Mouse (Mus musculus) hindbrain, embryonic 15.5 days (tissue): ENCODE data around the gene Olfr668. TPM values are rescaled to one million over a fixed set of nuclear protein-coding genes. Genes with fewer than 3 reads are reported as not detected.
"Not testable (repeated sequence)": the region's sequence is repeated elsewhere in the genome, so short reads cannot be mapped to it uniquely, and the experiment has no call there.

Experiments
- ATAC-seq: fragments of 200-750 bp; cut with Nextera tagmentation; 2 replicates; pipeline ENCODE4 v1.8.0; 2017; ENCODE audit warnings: low read depth, moderate number of reproducible peaks, moderate TSS enrichment; ENCODE audit not compliant: low FRiP score
- H3K27ac ChIP-seq: fragments of 300-500 bp; sonication (generic); replicated peaks from 2 replicates; pipeline ENCODE4 v1.5.1; 2015; ENCODE audit warnings: mild to moderate bottlenecking, inconsistent platforms
- H3K27me3 ChIP-seq: fragments of 300-500 bp; sonication (generic); 2 replicates; pipeline ENCODE4 v1.6.1; 2015; ENCODE audit warnings: control low read depth, inconsistent platforms
- H3K36me3 ChIP-seq: fragments of 300-500 bp; sonication (generic); 2 replicates; pipeline ENCODE4 v1.6.1; 2015; ENCODE audit warnings: control low read depth, inconsistent platforms
- H3K4me1 ChIP-seq: fragments of 300-500 bp; sonication (generic); replicated peaks from 2 replicates; pipeline ENCODE4 v1.6.1; 2015; ENCODE audit warnings: control low read depth, inconsistent platforms
- H3K4me2 ChIP-seq: fragments of 300-500 bp; sonication (generic); 2 replicates; pipeline ENCODE4 v1.6.1; 2015; ENCODE audit warnings: moderate library complexity, mild to moderate bottlenecking, inconsistent platforms
- H3K4me3 ChIP-seq: fragments of 300-500 bp; sonication (generic); 2 replicates; pipeline ENCODE4 v1.5.1; 2015; ENCODE audit warnings: mild to moderate bottlenecking, inconsistent platforms
- H3K9ac ChIP-seq: fragments of 300-500 bp; sonication (generic); 2 replicates; pipeline ENCODE4 v1.6.1; 2015; ENCODE audit warnings: inconsistent platforms
- H3K9me3 ChIP-seq: fragments of 300-500 bp; sonication (generic); 2 replicates; pipeline ENCODE4 v1.6.1; 2016; ENCODE audit warnings: control low read depth, inconsistent platforms
- WGBS: fragments of 180-500 bp; shearing (Covaris S2); methylation state at CpG from one replicate; pipeline ENCODE4 v1.1.7; 2015; 5-methylcytosine and 5-hydroxymethylcytosine counted together
- polyA plus RNA-seq: library from polyadenylated mRNA; unstranded; fragments of >200 nt; fragmentation: Nextera tagmentation; extraction: Ambion mirVana; gene quantifications from 2 replicates; pipeline ENCODE4 v1.2.1, GENCODE M21; 2015

Olfr668 gene
- not detected in 2 replicates for polyA plus RNA-seq

- Histone ChIP-seq H3K4me3 (no peak within 1 kb of the TSS), H3K9me3 (no peaks in the 10 kb centered on the region), H3K4me1 (no peaks in the 10 kb centered on the region), H3K36me3 (no peaks in the 10 kb centered on the region), H3K27ac (no peak within 1 kb of the TSS), H3K27me3 (no peaks in the 10 kb centered on the region), H3K4me2 (no peak within 1 kb of the TSS), H3K9ac (no peak within 1 kb of the TSS)
- 79% methylated on average over 1 of the region's 1 CpGs for WGBS
- no peak for ATAC-seq
Observed at GRCm38 (mm10) chr7:104927957-104928356, at the start of gene Olfr668. Gene Olfr668 (minus strand): TSS chr7:104928057.

- not testable (repeated sequence) for H3K27me3 ChIP-seq, H3K9ac ChIP-seq, H3K27ac ChIP-seq, H3K4me2 ChIP-seq, H3K4me3 ChIP-seq, H3K4me1 ChIP-seq, H3K36me3 ChIP-seq, ATAC-seq, H3K9me3 ChIP-seq
- WGBS, result 80% methylated on average over 2 of the region's 2 CpGs
Observed at GRCm38 (mm10) chr7:104972507-104972906, 44.6 kb upstream of the Olfr668 start.

GRCm38 (mm10) chr7:104962520-104962919, 34.7 kb upstream of the Olfr668 start, which contains the start of gene Olfr670:
Gene Olfr670 (minus strand): TSS chr7:104962620.
- no peaks in the 10 kb centered on the region for H3K27me3 ChIP-seq
- H3K36me3 ChIP-seq, result no peaks in the 10 kb centered on the region
- no peak for ATAC-seq
- H3K9me3 ChIP-seq, result no peaks in the 10 kb centered on the region
- no peaks in the 10 kb centered on the region for H3K4me1 ChIP-seq
- WGBS, result 65% methylated on average over 1 of the region's 1 CpGs
- no peak within 1 kb of the TSS for H3K27ac ChIP-seq
- H3K4me2 ChIP-seq, result no peak within 1 kb of the TSS
- no peak within 1 kb of the TSS for H3K9ac ChIP-seq
- no peak within 1 kb of the TSS for H3K4me3 ChIP-seq

GRCm38 (mm10) chr7:104950234-104950633, 22.4 kb upstream of the Olfr668 start:
- H3K27ac ChIP-seq, ATAC-seq: not testable (repeated sequence)

GRCm38 (mm10) chr7:104933940-104934339, 6.1 kb upstream of the Olfr668 start, which contains the start of gene Olfr669:
Gene Olfr669 (plus strand): TSS chr7:104934240.
- WGBS, result 89% methylated on average over 1 of the region's 1 CpGs

More at GRCm38 (mm10) chr7:104950234-104950633, 22.4 kb upstream of the Olfr668 start:
- H3K27me3 ChIP-seq, H3K4me2 ChIP-seq, H3K9me3 ChIP-seq, H3K36me3 ChIP-seq, H3K4me3 ChIP-seq, H3K9ac ChIP-seq, H3K4me1 ChIP-seq: not testable (repeated sequence)
- WGBS, result 95% methylated on average over 16 of the region's 16 CpGs

GRCm38 (mm10) chr7:104921382-104921781, 6.5 kb downstream of the Olfr668 start, which contains the start of gene Olfr667:
Gene Olfr667 (minus strand): TSS chr7:104921482.
- Histone ChIP-seq H3K27ac (no peak within 1 kb of the TSS), H3K9me3 (no peaks in the 10 kb centered on the region), H3K4me1 (no peaks in the 10 kb centered on the region), H3K27me3 (no peaks in the 10 kb centered on the region), H3K4me3 (no peak within 1 kb of the TSS), H3K9ac (no peak within 1 kb of the TSS), H3K36me3 (no peaks in the 10 kb centered on the region), H3K4me2 (no peak within 1 kb of the TSS)
- 95% methylated on average over 1 of the region's 1 CpGs for WGBS
- ATAC-seq, result no peak

More at GRCm38 (mm10) chr7:104933940-104934339, 6.1 kb upstream of the Olfr668 start, which contains the start of gene Olfr669:
- no peak for ATAC-seq
- no peak within 1 kb of the TSS for H3K9ac ChIP-seq
- no peaks in the 10 kb centered on the region for H3K9me3 ChIP-seq
- no peak within 1 kb of the TSS for H3K4me3 ChIP-seq
- no peak within 1 kb of the TSS for H3K27ac ChIP-seq
- no peak within 1 kb of the TSS for H3K4me2 ChIP-seq
- H3K27me3 ChIP-seq, result no peaks in the 10 kb centered on the region
- no peaks in the 10 kb centered on the region for H3K36me3 ChIP-seq
- H3K4me1 ChIP-seq, result no peaks in the 10 kb centered on the region

GRCm38 (mm10) chr7:104895852-104896251, 32.0 kb downstream of the Olfr668 start, which contains the start of gene Olfr666:
Gene Olfr666 (minus strand): TSS chr7:104895952.
- no peaks in the 10 kb centered on the region for H3K36me3 ChIP-seq
- no peak within 1 kb of the TSS for H3K9ac ChIP-seq
- WGBS, result 88% methylated on average over 2 of the region's 2 CpGs
- H3K27ac ChIP-seq, result no peak within 1 kb of the TSS
- no peaks in the 10 kb centered on the region for H3K4me1 ChIP-seq
- H3K27me3 ChIP-seq, result no peaks in the 10 kb centered on the region
- H3K4me2 ChIP-seq, result no peak within 1 kb of the TSS
- no peak for ATAC-seq
- no peak within 1 kb of the TSS for H3K4me3 ChIP-seq
- H3K9me3 ChIP-seq, result no peaks in the 10 kb centered on the region

- no peaks in the 10 kb centered on the region for H3K36me3 ChIP-seq
- no peak for ATAC-seq
Observed at GRCm38 (mm10) chr7:104877731-104878130, 50.1 kb downstream of the Olfr668 start, which contains the start of gene Olfr665. Gene Olfr665 (plus strand): TSS chr7:104878031.

More at GRCm38 (mm10) chr7:104877731-104878130, 50.1 kb downstream of the Olfr668 start, which contains the start of gene Olfr665:
- H3K4me3 ChIP-seq, result no peak within 1 kb of the TSS
- no peak within 1 kb of the TSS for H3K27ac ChIP-seq
- no peaks in the 10 kb centered on the region for H3K4me1 ChIP-seq
- no peaks in the 10 kb centered on the region for H3K27me3 ChIP-seq
- no peaks in the 10 kb centered on the region for H3K9me3 ChIP-seq
- no peak within 1 kb of the TSS for H3K9ac ChIP-seq
- no peak within 1 kb of the TSS for H3K4me2 ChIP-seq
- 49% methylated on average over 1 of the region's 1 CpGs for WGBS

Other genes with a start within 250 kb of the Olfr668 start
- gene Olfr661, start 241.6 kb downstream of the Olfr668 start, polyA plus RNA-seq, result not detected in 2 replicates
- gene Usp17le, start 150.6 kb downstream of the Olfr668 start, polyA plus RNA-seq, result not detected in 2 replicates
- gene Usp17lb, start 85.5 kb downstream of the Olfr668 start, polyA plus RNA-seq, result not detected in 2 replicates
- gene Usp17la, start 71.0 kb downstream of the Olfr668 start, polyA plus RNA-seq, result not detected in 2 replicates
- not detected in 2 replicates for gene Olfr665, start 50.0 kb downstream of the Olfr668 start, polyA plus RNA-seq
- not detected in 2 replicates for gene Olfr666, start 32.1 kb downstream of the Olfr668 start, polyA plus RNA-seq
- gene Olfr667, start 6.6 kb downstream of the Olfr668 start, polyA plus RNA-seq, result not detected in 2 replicates
- gene Olfr669, start 6.2 kb upstream of the Olfr668 start, polyA plus RNA-seq, result not detected in 2 replicates
- gene Olfr670, start 34.6 kb upstream of the Olfr668 start, polyA plus RNA-seq, result not detected in 2 replicates
- not detected in 2 replicates for gene Olfr671, start 51.1 kb upstream of the Olfr668 start, polyA plus RNA-seq
- gene Olfr672, start 74.0 kb upstream of the Olfr668 start, polyA plus RNA-seq, result not detected in 2 replicates
- gene Olfr675, start 100.4 kb upstream of the Olfr668 start, polyA plus RNA-seq, result not detected in 2 replicates
- gene Olfr676, start 104.6 kb upstream of the Olfr668 start, polyA plus RNA-seq, result not detected in 2 replicates
- not detected in 2 replicates for gene Olfr677, start 123.3 kb upstream of the Olfr668 start, polyA plus RNA-seq
- not detected in 2 replicates for gene Olfr678, start 136.4 kb upstream of the Olfr668 start, polyA plus RNA-seq
- gene Olfr679, start 153.1 kb upstream of the Olfr668 start, polyA plus RNA-seq, result not detected in 2 replicates
- gene Olfr680-ps1, start 164.8 kb upstream of the Olfr668 start, polyA plus RNA-seq, result not detected in 2 replicates
- gene Olfr681, start 188.8 kb upstream of the Olfr668 start, polyA plus RNA-seq, result not detected in 2 replicates
- not detected in 2 replicates for gene Olfr683, start 219.0 kb upstream of the Olfr668 start, polyA plus RNA-seq
- not detected in 2 replicates for gene Olfr684, start 235.6 kb upstream of the Olfr668 start, polyA plus RNA-seq